Mouse (Mus musculus): ENCODE results near the gene Gm10198.

Gm10198 gene

GRCm38 (mm10) chr13:111592485-111592884, at the start of gene Gm10198:
TSS of gene Gm10198 (plus strand) at chr13:111592785.
- no peak for DNase-seq

- DNase-seq, result no peak
Observed at GRCm38 (mm10) chr13:111545286-111545685, 47.3 kb upstream of the Gm10198 start.

GRCm38 (mm10) chr13:111552769-111553168, 39.8 kb upstream of the Gm10198 start:
- no peak for DNase-seq

- no peak for DNase-seq
Observed at GRCm38 (mm10) chr13:111553182-111553581, 39.4 kb upstream of the Gm10198 start.

GRCm38 (mm10) chr13:111553941-111554340, 38.6 kb upstream of the Gm10198 start:
- no peak for DNase-seq

- DNase-seq, result no peak
Observed at GRCm38 (mm10) chr13:111555333-111555732, 37.3 kb upstream of the Gm10198 start.

- no peak for DNase-seq
Observed at GRCm38 (mm10) chr13:111556375-111556774, 36.2 kb upstream of the Gm10198 start.

GRCm38 (mm10) chr13:111560152-111560551, 32.4 kb upstream of the Gm10198 start:
- DNase-seq, result no peak

GRCm38 (mm10) chr13:111562595-111562994, 30.0 kb upstream of the Gm10198 start:
- no peak for DNase-seq

GRCm38 (mm10) chr13:111574196-111574595, 18.4 kb upstream of the Gm10198 start:
- DNase-seq, result no peak

- no peak for DNase-seq
Observed at GRCm38 (mm10) chr13:111577177-111577576, 15.4 kb upstream of the Gm10198 start.

GRCm38 (mm10) chr13:111580054-111580453, 12.5 kb upstream of the Gm10198 start:
- no peak for DNase-seq

- DNase-seq, result no peak
Observed at GRCm38 (mm10) chr13:111598111-111598510, 5.5 kb downstream of the Gm10198 start.

GRCm38 (mm10) chr13:111601383-111601782, 8.8 kb downstream of the Gm10198 start:
- DNase-seq, result no peak

- no peak for DNase-seq
Observed at GRCm38 (mm10) chr13:111604826-111605225, 12.2 kb downstream of the Gm10198 start.

- DNase-seq, result no peak
Observed at GRCm38 (mm10) chr13:111616168-111617125, 23.9 kb downstream of the Gm10198 start.

GRCm38 (mm10) chr13:111620433-111620832, 27.8 kb downstream of the Gm10198 start:
- DNase-seq, result no peak

GRCm38 (mm10) chr13:111622425-111622824, 29.8 kb downstream of the Gm10198 start:
- no peak for DNase-seq

GRCm38 (mm10) chr13:111623112-111623511, 30.5 kb downstream of the Gm10198 start:
- DNase-seq, result no peak

GRCm38 (mm10) chr13:111624115-111624514, 31.5 kb downstream of the Gm10198 start:
- DNase-seq, result no peak

GRCm38 (mm10) chr13:111634163-111635160, 41.9 kb downstream of the Gm10198 start:
- peak; percentile 38 to 46 for DNase-seq

- DNase-seq, result peak in 1 of 2 experiments; percentile 15
Observed at GRCm38 (mm10) chr13:111640319-111640718, 47.7 kb downstream of the Gm10198 start.
